Mouse (Mus musculus): ENCODE results near the gene Akap17b.

Akap17b gene

DNA sequence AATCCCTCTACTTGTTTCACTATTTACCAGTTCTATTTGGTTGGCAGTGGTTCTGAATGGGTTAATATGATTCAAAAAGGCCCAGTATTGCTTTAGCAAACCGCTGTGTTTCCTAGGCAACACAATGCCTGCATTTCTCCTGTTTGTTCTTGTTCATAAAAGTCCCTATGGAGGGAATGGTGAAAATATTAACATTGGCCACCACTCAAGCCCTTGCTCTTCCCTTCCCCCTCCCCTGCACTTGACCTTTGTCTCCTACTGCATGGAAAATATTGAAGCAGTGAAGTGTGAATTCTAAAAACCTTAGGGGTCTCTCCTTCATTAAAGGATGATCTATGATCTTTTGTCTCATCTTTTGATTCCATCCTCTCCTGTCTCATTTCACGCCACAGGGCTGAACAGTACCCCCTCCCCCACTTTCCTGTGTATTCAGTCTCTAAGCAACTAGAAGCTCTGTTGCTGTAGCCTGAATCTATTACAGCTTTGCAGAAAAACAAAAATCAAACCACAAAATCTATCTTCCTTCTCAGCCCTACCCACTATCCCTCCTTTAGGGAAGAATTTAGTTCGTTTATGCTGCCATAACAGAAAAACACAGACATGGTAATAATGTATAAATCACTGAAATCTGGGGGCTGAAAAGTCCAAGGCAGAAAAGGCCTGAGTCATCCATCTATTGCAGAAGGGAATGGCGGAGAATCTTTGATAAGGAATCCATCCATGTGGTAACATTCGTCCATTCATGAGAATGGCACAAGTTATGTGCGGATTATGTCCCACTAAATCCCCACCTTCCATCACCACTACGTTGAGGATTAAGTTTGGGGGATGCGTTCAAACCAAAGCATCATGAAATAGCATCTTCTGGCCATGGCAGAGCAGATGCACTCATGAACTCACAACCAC is 57.6 kb downstream of the Akap17b start:
- DNase-seq (ENCODE audit: extremely low read depth, insufficient read length, low spot score) = no peak

DNA sequence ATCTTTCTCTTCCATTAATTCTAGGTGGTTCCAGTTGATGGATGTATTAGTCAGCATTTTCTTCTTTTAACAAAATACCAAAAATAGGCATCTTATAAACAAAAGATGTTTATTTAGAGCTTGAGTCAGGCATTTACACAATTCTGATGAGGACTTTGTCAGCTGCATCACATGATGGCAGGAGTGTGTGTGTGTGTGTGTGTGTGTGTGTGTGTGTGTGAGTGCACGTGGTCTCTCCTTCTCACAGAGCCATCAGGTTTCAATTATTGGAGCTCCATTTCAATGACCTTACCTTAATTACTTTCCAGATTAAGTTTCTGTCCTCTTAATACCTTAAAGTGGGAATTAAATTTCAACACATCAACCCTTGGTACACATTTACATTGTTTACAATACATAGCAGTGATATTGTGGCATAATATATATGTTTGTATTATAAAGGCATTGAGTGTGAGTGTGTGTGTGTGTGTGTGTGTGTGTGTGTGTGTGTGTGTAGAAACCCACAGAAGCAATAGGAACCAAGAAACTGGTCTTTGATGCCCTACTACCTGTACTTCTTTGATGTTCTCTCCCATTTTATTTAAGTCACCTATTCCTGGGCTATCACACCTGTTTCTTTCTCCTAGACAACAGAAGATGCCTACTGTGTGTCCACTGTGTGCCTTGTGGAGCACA is 58.4 kb downstream of the Akap17b start:
- no peak for DNase-seq (ENCODE audit: extremely low read depth, insufficient read length, low spot score)

DNA sequence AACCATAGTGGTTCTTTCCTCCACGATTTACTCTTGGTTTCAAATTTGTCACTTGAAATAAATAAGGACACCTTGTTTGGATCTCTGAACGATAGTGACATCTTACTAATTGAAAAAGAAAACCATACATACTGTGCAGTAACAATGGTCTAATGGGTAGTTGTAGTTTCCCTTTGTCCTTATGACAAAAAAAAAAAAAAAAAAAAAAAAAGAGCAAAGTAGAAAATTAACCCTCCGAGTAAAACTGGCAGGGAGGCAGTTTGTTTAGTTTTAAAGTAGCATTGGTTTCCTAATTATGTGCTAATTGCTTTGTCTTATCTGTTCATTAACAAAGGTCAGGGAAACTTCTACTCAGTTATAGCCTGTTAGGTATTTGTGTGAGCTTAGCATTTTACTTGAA is 83.1 kb downstream of the Akap17b start:
- DNase-seq (ENCODE audit: extremely low read depth, insufficient read length, low spot score) = no peak

DNA sequence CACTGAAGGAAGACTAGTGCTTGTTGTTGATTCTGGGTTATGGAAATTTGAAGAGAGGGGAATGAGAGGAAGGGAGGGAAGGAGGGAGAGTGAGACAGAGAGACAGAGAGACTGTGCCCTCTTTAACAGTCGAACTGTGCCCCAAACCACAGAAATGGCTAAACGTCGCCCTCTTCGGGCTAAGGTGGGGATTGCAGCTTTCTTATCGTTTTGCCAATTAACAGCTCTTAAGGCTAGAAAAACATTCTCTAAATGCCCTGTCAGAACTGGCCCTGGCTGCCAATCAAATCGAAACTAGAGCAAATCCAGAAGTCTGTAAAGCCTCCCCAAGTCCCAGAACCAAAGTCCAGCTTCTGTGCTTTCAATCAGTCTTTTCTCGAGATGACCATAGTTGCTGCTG is 83.5 kb downstream of the Akap17b start:
- no peak for DNase-seq (ENCODE audit: extremely low read depth, insufficient read length, low spot score)

GRCm38 (mm10) chrX:36560170-36560569 is 85.0 kb downstream of the Akap17b start:
- DNase-seq (ENCODE audit: extremely low read depth, insufficient read length, low spot score) = no peak

Measured in 3134 (cell line).